Mouse (Mus musculus) granulocyte monocyte progenitor cell, adult 5-6 weeks (primary cell): ENCODE measurements around the gene Zfp970. TPM values are rescaled to one million over a fixed set of nuclear protein-coding genes. Genes with fewer than 3 reads are reported as not detected.
"Not testable (repeated sequence)": the region's sequence is repeated elsewhere in the genome, so short reads cannot be mapped to it uniquely, and the experiment has no call there.

ENCODE experiments used
- ATAC-seq: replicated peaks from 2 replicates; pipeline ENCODE4 v1.8.0; 2016; ENCODE audit warnings: mild to moderate bottlenecking, moderate TSS enrichment, inconsistent platforms; ENCODE audit not compliant: poor library complexity, severe bottlenecking
- total RNA-seq, 2 experiments: library from RNA; stranded (forward) in 1 of 2; stranded (reverse) in 1 of 2; fragments of 200-712, 200-1000 nt in 1 of 2; fragments of >200 nt in 1 of 2; fragmentation: Nextera tagmentation in 1 of 2; gene quantifications; 2 replicates each; pipeline ENCODE4 v1.2.3; 2014 to 2017

The Zfp970 gene
- 11.7 and 27.4 TPM in 2 replicates for total RNA-seq (2014; fragmentation: Nextera tagmentation)
- total RNA-seq (2017) = 13.9 and 14.8 TPM in 2 replicates

GRCm38 (mm10) chr2:177464676-177465075 is at the start of gene Zfp970:
Gene Zfp970 (plus strand): TSS chr2:177464733.
- ATAC-seq = not testable (repeated sequence)

GRCm38 (mm10) chr2:177468222-177468621 is 3.7 kb downstream of the Zfp970 start:
- not testable (repeated sequence) for ATAC-seq

GRCm38 (mm10) chr2:177472261-177472660 is 7.7 kb downstream of the Zfp970 start:
- not testable (repeated sequence) for ATAC-seq

- not testable (repeated sequence) for ATAC-seq
Measured at GRCm38 (mm10) chr2:177481971-177482370, 17.4 kb downstream of the Zfp970 start.

GRCm38 (mm10) chr2:177483238-177483948 is 18.9 kb downstream of the Zfp970 start:
- not testable (repeated sequence) for ATAC-seq

- ATAC-seq = not testable (repeated sequence)
Measured at GRCm38 (mm10) chr2:177498067-177498466, 33.5 kb downstream of the Zfp970 start, which contains the start of gene Gm14403. Gene Gm14403 (plus strand): TSS chr2:177498215.

GRCm38 (mm10) chr2:177499182-177499581 is 34.6 kb downstream of the Zfp970 start:
- not testable (repeated sequence) for ATAC-seq

GRCm38 (mm10) chr2:177505211-177505719 is 40.7 kb downstream of the Zfp970 start:
- ATAC-seq = not testable (repeated sequence)

- ATAC-seq = not testable (repeated sequence)
Measured at GRCm38 (mm10) chr2:177511381-177511780, 46.8 kb downstream of the Zfp970 start.

- not testable (repeated sequence) for ATAC-seq
Measured at GRCm38 (mm10) chr2:177511972-177512371, 47.4 kb downstream of the Zfp970 start.

GRCm38 (mm10) chr2:177513991-177514479 is 49.5 kb downstream of the Zfp970 start:
- not testable (repeated sequence) for ATAC-seq

GRCm38 (mm10) chr2:177517746-177518145 is 53.2 kb downstream of the Zfp970 start:
- not testable (repeated sequence) for ATAC-seq

GRCm38 (mm10) chr2:177518354-177518753 is 53.8 kb downstream of the Zfp970 start:
- ATAC-seq = not testable (repeated sequence)

- not testable (repeated sequence) for ATAC-seq
Measured at GRCm38 (mm10) chr2:177518960-177519359, 54.4 kb downstream of the Zfp970 start.

- no peak for ATAC-seq
Measured at GRCm38 (mm10) chr2:177520035-177520434, 55.5 kb downstream of the Zfp970 start.

- no peak for ATAC-seq
Measured at GRCm38 (mm10) chr2:177523061-177523460, 58.5 kb downstream of the Zfp970 start.

- not testable (repeated sequence) for ATAC-seq
Measured at GRCm38 (mm10) chr2:177523674-177524073, 59.1 kb downstream of the Zfp970 start.

GRCm38 (mm10) chr2:177524171-177524570 is 59.6 kb downstream of the Zfp970 start:
- not testable (repeated sequence) for ATAC-seq
